Mouse (Mus musculus) bone marrow macrophage, adult 2 months (primary cell): ENCODE measurements around the gene Gm9844.

Source experiments
- CTCF ChIP-seq: IDR thresholded peaks from 2 replicates; pipeline ENCODE4 v1.5.1; 2012; ENCODE audit warnings: low read depth, mild to moderate bottlenecking, low read length, moderate library complexity
- POLR2A ChIP-seq: IDR thresholded peaks from 2 replicates; pipeline ENCODE4 v1.6.1; 2012; ENCODE audit warnings: mild to moderate bottlenecking, low read depth, low read length, borderline replicate concordance

- TF ChIP-seq CTCF (no peak), POLR2A (no peak)
Measured at GRCm38 (mm10) chr7:24853233-24853563, 8.8 kb upstream of the Gm9844 start.
